Mouse (Mus musculus) Patski (cell line): ENCODE measurements around the gene Shroom1. TPM values are rescaled to one million over a fixed set of nuclear protein-coding genes. Genes with fewer than 3 reads are reported as not detected.
A peak's percentile ranks its signal among the peaks of the same experiment; 100 is the strongest.

ENCODE experiments used
- ATAC-seq: fragments of 100-300 bp; one replicate; pipeline ENCODE4 v1.8.0; 2021
- CTCF ChIA-PET: fragments of 350-600 bp; sonication (Branson Sonifier 250); formaldehyde crosslinking; loops from one replicate; lab custom pipeline; 2022; ENCODE audit warnings: inconsistent platforms; lab: Charles Lee
- POLR2A ChIA-PET: fragments of 350-600 bp; sonication (Branson Sonifier 250); formaldehyde crosslinking; loops from one replicate; lab custom pipeline; 2022; ENCODE audit warnings: antibody characterized with exemption, inconsistent platforms; lab: Charles Lee
- DNase-seq: peaks from one replicate; pipeline ENCODE4 v3.0.0-alpha.2; 2011; ENCODE audit warnings: low read depth, low spot score
- H3K27me3 ChIP-seq: fragments of 371-371 bp; one replicate; pipeline ENCODE4 v1.5.1; 2021
- CTCF ChIP-seq: fragments of 100-300 bp; IDR thresholded peaks from one replicate; pipeline ENCODE4 v1.5.1; 2021
- in situ Hi-C: fragments of 300-500 bp; cut with MboI; formaldehyde crosslinking; loops from 3 replicates; pipeline ENCODE4 v1.11.1; 2018; ENCODE audit warnings: low pct_unique_long_range_greater_than_20kb, mixed read lengths
- polyA plus RNA-seq: library from polyadenylated mRNA; unstranded; gene quantifications from one replicate; pipeline ENCODE4 v1.2.3, GENCODE M21; 2021

Gene Shroom1
- polyA plus RNA-seq, 1 experiment from 2014 or later: not detected

DNA sequence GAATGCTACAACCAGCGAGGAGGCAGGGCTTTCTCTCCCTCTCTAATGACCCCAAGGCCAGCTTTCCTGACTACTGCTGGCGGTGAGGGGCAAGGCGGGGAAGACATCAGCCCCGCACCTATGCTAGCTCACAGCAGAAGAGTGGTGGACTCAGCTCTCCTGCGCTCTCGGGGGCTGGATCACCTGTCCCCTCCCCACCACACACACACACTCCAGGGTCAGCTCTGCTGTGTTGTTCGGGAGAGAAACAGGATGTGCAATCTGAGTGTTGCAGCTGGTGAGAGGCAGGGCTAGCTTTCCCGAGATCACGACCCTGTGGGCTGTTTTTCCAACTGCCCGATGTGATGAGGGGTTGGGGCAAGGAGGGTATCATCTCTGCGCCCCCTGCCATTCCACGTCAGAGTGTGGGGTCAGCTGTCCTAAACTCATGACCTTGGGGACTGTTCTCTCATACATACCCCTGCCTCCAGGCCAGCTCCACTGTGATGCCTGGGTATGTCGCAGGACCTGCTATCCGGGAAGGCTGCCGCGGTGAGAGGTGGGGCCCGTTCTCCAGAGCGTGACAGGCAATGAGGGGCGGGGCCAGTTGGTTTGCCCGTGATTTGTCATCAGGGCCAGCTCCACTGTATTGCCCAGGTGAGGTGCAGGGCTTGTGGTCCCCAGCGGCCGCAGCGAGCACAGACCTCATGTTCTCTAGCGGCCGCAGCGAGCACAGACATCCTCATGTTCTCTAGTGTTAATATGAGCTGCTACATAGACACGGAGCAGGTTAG lies 30.0 kb downstream of the Shroom1 start:
- no peak for TF ChIP-seq CTCF
- DNase-seq: no peak
- ChIA-PET POLR2A (no interaction called here), CTCF (interaction anchor here (1.0 to 3.4 kb wide), 2 partner anchors 9 to 17 kb away, joined by 4 to 11 read pairs; partner anchors contain the start of gene Gm9837)
- peaks cover 4% of the 10 kb centered on the region for H3K27me3 ChIP-seq
- in situ Hi-C loops: no loop called here
- ATAC-seq: no peak

DNA sequence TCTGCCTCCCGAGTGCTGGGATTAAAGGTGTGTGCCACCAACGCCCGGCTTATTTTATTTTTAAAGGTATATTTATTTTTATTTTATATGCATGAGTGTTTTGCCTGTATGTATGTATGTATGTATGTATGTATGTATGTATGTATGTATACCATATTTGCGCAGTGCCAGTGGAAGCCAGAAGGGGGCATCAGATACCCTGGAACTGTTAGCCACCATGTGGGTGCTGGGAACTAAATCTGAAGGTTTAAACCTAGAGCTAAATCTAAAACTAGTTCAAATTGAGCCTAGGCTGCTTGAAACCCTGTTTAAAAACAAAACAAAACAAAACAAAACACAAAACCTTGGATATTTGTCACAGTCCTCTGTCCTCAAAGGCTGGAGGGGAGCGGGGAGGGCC lies 32.0 kb downstream of the Shroom1 start:
- TF ChIP-seq CTCF: peak; percentile 34
- ChIA-PET POLR2A (no interaction called here), CTCF (interaction anchor here (0.9 kb wide), 1 partner anchor 19 kb away, joined by 5 read pairs; the partner anchor contains the start of gene Gm9837)
- ATAC-seq: no peak
- no peak for DNase-seq
- H3K27me3 ChIP-seq: peaks cover 4% of the 10 kb centered on the region
- in situ Hi-C loops: no loop called here

DNA sequence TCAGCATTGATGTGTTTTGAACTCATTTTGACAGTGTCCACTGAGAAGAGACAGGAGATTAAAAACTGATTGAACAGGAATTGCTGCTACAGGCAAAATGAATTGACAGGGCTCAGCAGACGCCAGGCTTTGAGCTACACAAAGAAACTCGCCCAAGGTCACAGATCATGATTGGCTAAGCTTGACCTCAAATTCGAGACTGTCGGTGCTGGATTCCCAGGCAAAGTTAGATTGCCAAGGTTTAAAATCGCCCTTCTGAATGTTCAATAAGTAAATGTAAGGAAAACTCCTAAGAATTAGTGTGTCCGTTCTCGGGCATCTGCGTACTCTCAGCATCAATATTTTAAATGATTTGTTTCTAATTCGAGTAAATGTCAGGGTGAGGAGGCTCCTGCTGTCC lies 32.4 kb downstream of the Shroom1 start:
- no peak for TF ChIP-seq CTCF
- ATAC-seq: no peak
- CTCF ChIA-PET: interaction anchor here (0.9 kb wide), 1 partner anchor 20 kb away, joined by 5 read pairs; the partner anchor contains the start of gene Gm9837
- in situ Hi-C loops: no loop called here
- POLR2A ChIA-PET: no interaction called here
- peaks cover 4% of the 10 kb centered on the region for H3K27me3 ChIP-seq
- no peak for DNase-seq

DNA sequence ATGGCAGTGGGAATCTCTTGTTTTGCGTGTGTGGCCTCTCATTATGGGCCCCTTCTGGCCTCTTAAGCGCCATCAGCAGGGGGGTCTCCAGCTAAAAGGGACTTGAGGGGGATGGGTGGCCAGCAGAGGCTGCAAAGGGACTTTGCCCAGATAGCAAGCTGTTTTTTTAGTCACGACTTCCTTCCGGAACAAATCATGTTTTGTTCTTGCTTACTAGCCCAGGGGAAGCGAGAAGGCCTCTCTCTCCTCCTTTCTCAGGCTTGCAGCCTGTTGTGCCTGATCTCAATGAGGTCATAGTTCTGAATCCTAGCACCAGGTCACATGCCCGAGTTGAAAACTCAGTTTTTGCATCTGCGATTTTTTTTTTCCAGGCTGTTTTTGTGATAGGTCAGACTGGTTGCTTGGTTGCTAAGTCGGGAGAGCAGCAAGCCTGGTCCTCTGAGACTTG lies 35.0 kb downstream of the Shroom1 start:
- in situ Hi-C loops: no loop called here
- DNase-seq (no peak), ATAC-seq (no peak)
- TF ChIP-seq CTCF: no peak
- H3K27me3 ChIP-seq: peaks cover 4% of the 10 kb centered on the region
- CTCF ChIA-PET: no interaction called here
- POLR2A ChIA-PET: no interaction called here

DNA sequence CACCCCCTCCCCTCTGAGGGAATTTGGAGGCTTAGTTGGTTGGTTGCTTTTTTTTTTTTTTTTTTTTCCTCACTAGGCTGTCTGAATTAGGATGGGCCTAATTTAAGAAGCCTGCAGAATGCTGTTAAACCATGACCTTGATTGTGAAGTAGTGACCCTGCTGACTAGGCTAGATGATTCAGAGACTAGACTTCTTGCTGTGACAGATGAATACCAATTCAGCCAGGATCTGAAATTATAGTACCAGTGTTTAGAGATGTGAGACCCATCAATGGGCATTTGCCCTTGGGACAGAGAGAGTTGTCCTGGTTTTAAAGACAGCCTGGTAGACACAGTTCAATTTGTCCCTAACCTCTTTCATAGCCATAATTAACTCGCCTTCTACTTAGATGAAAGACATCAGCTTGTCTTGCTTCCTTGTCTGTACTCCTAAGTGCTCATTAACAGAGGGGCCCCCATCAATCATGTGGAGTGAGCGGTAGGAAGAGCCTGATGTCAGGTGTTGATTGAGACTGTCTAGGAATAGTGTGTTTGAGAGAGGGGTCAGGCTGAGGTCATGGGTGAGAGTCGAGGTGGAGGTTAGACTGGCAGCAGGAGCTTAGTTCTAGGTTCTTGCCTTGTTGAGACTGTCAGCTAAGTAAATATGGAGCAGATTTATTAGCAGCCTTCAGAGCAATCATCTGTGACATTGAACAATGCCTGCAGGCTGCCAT lies 36.4 kb downstream of the Shroom1 start:
- ATAC-seq (no peak), DNase-seq (no peak)
- ChIA-PET POLR2A (interaction anchor here (0.6 kb wide), 1 partner anchor 47 kb away, joined by 3 read pairs; no protein-coding TSS in a partner anchor), CTCF (no interaction called here)
- TF ChIP-seq CTCF: no peak
- in situ Hi-C loops: no loop called here
- H3K27me3 ChIP-seq: peaks cover 4% of the 10 kb centered on the region

DNA sequence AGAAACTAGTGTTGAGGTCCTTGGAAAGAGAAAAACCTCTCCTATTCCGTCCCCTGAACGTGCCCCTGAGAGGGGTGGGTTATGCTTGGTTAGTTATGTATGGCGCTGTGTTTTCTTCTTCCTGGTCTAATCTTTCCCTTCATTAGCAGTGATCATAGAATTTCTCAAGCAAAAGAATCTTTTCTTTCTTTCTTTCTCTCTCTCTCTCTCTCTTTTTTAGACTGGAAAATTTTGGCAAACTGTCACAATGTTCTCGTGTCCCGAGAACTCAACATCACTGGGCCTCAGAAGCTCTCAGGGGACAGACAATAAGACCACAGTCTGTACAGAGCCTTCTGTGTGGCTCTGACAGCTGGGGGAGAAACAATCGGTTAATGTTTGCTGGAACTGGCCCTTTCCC lies 38.4 kb downstream of the Shroom1 start:
- H3K27me3 ChIP-seq: peaks cover 4% of the 10 kb centered on the region
- POLR2A ChIA-PET: no interaction called here
- CTCF ChIA-PET: interaction anchor here (1.0 to 2.3 kb wide), 2 partner anchors 9 to 24 kb away, joined by 3 to 11 read pairs; no protein-coding TSS in a partner anchor
- TF ChIP-seq CTCF: no peak
- in situ Hi-C loops: no loop called here
- ATAC-seq (no peak), DNase-seq (no peak)

DNA sequence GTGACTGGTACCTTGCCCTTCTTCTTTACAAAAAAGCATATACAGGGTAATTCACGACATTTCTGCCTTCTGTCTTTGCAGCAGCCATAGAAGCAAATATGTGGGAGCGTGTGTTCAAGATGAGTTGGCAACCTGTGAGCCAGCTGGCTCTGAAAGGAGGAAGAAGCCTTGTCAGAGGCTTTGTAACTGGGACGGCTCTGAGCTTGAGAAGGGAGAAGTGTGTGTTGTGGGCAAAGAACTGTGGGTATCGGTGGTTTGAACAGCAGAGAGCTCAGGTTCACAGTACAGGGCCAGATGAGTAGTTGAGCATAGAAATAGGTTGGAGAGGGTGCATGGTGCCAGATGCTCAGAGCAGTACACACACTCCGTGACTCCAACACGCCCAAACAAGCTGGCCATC lies 39.9 kb downstream of the Shroom1 start:
- in situ Hi-C loops: no loop called here
- POLR2A ChIA-PET: no interaction called here
- no peak for ATAC-seq
- TF ChIP-seq CTCF: no peak
- DNase-seq: no peak
- CTCF ChIA-PET: no interaction called here
- H3K27me3 ChIP-seq: peaks cover 4% of the 10 kb centered on the region

DNA sequence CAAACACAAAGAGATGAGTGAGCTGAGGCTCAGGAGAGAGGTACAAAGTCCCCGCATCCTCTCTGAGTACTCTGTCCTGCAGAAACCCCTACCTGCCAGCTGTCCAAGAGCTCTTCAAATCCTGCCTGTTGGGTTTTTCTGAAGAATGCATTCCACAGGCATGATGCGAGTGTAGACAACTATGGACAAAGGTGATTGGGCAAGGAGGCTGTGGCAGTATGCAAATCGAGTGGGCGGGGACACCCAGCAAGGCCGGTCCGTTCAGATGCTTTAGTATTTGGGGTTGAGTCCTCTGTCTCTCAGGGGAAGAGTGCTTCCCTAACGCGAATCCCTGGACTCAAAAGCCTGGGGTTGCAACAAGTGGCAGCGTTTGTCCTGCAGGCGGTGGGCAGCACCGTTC lies 43.6 kb downstream of the Shroom1 start:
- TF ChIP-seq CTCF: no peak
- peaks cover 4% of the 10 kb centered on the region for H3K27me3 ChIP-seq
- ChIA-PET POLR2A (no interaction called here), CTCF (no interaction called here)
- peak; percentile 51 for ATAC-seq
- in situ Hi-C loops: no loop called here
- no peak for DNase-seq

DNA sequence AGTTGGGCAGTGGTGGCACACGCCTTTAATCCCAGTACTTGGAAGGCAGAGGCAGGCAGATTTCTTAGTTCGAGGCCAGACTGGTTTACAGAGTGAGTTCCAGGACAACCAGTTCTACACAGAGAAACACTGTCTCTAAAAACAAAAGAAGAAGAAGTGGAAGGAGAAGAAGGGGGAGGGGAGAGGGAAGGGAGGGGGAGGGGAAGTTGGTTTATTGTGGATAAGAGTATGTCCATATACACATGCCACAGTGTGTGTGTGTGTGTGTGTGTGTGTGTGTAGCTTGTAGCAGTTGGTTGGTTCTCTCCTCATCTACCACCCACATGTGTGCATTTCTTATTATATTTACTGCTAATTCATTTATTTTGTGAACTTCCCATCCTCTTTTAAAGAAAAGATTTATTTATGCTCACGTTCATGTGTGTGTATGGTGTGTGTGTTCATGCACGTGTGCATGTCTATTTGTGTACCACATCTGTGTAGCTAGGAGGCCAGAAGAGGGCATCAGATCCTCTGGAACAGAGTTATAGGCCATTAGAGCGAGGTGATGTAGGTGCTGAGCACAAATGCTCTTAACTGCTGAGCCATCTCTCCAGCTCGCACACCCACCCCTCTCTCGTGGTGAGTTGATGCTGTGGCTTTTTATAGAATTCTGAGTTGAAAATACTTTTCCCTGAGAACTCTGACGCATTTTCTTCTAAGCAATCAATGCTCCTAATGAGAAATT lies 45.2 kb downstream of the Shroom1 start:
- ChIA-PET CTCF (interaction anchor here (0.6 to 1.2 kb wide), 2 partner anchors 79 to 126 kb away, joined by 3 read pairs; no protein-coding TSS in a partner anchor), POLR2A (no interaction called here)
- DNase-seq: no peak
- no peak for ATAC-seq
- peaks cover 4% of the 10 kb centered on the region for H3K27me3 ChIP-seq
- in situ Hi-C loops: no loop called here
- no peak for TF ChIP-seq CTCF

DNA sequence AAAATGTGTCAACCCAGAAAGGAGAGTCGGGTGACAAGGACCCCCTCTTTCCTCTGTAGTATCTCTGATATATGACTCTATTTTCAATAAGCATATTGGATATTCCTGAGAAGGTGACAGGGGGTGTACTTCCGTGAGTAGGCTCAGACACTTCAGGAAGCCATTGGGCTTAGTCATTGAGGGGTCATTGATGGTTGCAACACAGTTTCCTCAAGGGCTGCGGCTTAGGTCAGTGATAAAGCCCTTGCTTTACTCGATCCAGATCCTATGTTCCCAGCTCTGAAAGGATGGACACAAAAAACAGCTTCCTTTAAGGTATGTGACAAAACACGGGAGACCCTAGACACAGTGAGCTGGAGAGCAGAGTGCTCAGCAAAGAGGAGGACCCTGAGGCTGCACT lies 46.7 kb downstream of the Shroom1 start:
- ChIA-PET CTCF (no interaction called here), POLR2A (interaction anchor here (1.4 kb wide), 1 partner anchor 19 kb away, joined by 3 read pairs; no protein-coding TSS in a partner anchor)
- ATAC-seq (no peak), DNase-seq (no peak)
- peaks cover under 1% of the 10 kb centered on the region for H3K27me3 ChIP-seq
- TF ChIP-seq CTCF: no peak
- in situ Hi-C loops: no loop called here
